Mouse (Mus musculus): ENCODE results near the gene Pla2g5. TPM values are rescaled to one million over a fixed set of nuclear protein-coding genes. Genes with fewer than 3 reads are reported as not detected.
A peak's percentile ranks its signal among the peaks of the same experiment; 100 is the strongest.

Gene Pla2g5
- polyA plus RNA-seq, 2 experiments, result not detected

GRCm38 (mm10) chr4:138753608-138754007 lies 109.7 kb downstream of the Pla2g5 start:
- Histone ChIP-seq H3K9ac (replicated peaks) (no peak overlapping the region), H3K9me3 (ENCODE audit: control insufficient read depth, low read length) (no peaks in the 10 kb centered on the region), H3K4me1 (replicated peaks; ENCODE audit: control insufficient read depth in 2 of 2, insufficient read depth in 2 of 2, low read length in 1 of 2) (no peaks in the 10 kb centered on the region), H3K36me3 (replicated peaks; ENCODE audit: control insufficient read depth, insufficient read depth, low read depth) (no peaks in the 10 kb centered on the region), H3K27me3 (ENCODE audit: control insufficient read depth, insufficient read depth, low read length) (no peaks in the 10 kb centered on the region), H3K4me3 (ENCODE audit: insufficient read depth in 1 of 2, low read depth in 2 of 2, low read length in 2 of 2) (no peak overlapping the region), H3K27ac (no peak overlapping the region), H3K4me2 (ENCODE audit: low read depth) (no peak overlapping the region)
- DNase-seq (ENCODE audit: low read depth in 3 of 3, low spot score in 3 of 3), result no peak
- no peak for TF ChIP-seq CTCF (IDR thresholded peaks at IDR 0.05; ENCODE audit: low read depth)
- no peak for TF ChIP-seq EP300 (IDR thresholded peaks at IDR 0.05; ENCODE audit: low read depth)
- no peak for ATAC-seq (ENCODE audit: insufficient read depth)
- 69% methylated on average over 3 of the region's 3 CpGs for WGBS (ENCODE audit: insufficient replicate concordance)

GRCm38 (mm10) chr4:138752603-138753002 lies 110.7 kb downstream of the Pla2g5 start:
- DNase-seq (ENCODE audit: low read depth in 3 of 3, low spot score in 3 of 3), result no peak
- no peak for ATAC-seq (ENCODE audit: insufficient read depth)
- no peak overlapping the region for H3K4me3 ChIP-seq (ENCODE audit: insufficient read depth in 1 of 2, low read depth in 2 of 2, low read length in 2 of 2)
- no peaks in the 10 kb centered on the region for H3K36me3 ChIP-seq (replicated peaks; ENCODE audit: control insufficient read depth, insufficient read depth, low read depth)
- no peaks in the 10 kb centered on the region for H3K9me3 ChIP-seq (ENCODE audit: control insufficient read depth, low read length)
- no peak overlapping the region for H3K9ac ChIP-seq (replicated peaks)
- H3K27ac ChIP-seq, result no peak overlapping the region
- TF ChIP-seq CTCF (IDR thresholded peaks at IDR 0.05; ENCODE audit: low read depth), result 0 out of 2 replicates have a peak, but pooled peaks have one; percentile 6
- no peak for TF ChIP-seq EP300 (IDR thresholded peaks at IDR 0.05; ENCODE audit: low read depth)
- H3K4me1 ChIP-seq (replicated peaks; ENCODE audit: control insufficient read depth in 2 of 2, insufficient read depth in 2 of 2, low read length in 1 of 2), result no peaks in the 10 kb centered on the region
- 83% methylated on average over 6 of the region's 6 CpGs for WGBS (ENCODE audit: insufficient replicate concordance)
- no peaks in the 10 kb centered on the region for H3K27me3 ChIP-seq (ENCODE audit: control insufficient read depth, insufficient read depth, low read length)
- H3K4me2 ChIP-seq (ENCODE audit: low read depth), result no peak overlapping the region

Other genes with a start within 250 kb of the Pla2g5 start
- not detected in 2 replicates for gene Vwa5b1, start 227.6 kb downstream of the Pla2g5 start, polyA plus RNA-seq (2012; rRNA removed)
- gene Vwa5b1, start 227.6 kb downstream of the Pla2g5 start, polyA plus RNA-seq (2014; fragmentation: Nextera tagmentation; extraction: Ambion mirVana), result not detected in 2 replicates
- gene Pla2g2c, start 138.7 kb downstream of the Pla2g5 start, polyA plus RNA-seq (2012; rRNA removed), result 0.01 TPM in 1 of 2 replicates, not detected in the other
- not detected in 2 replicates for gene Pla2g2c, start 138.7 kb downstream of the Pla2g5 start, polyA plus RNA-seq (2014; fragmentation: Nextera tagmentation; extraction: Ambion mirVana)
- 0.04 and 0.06 TPM in 2 replicates for gene Ubxn10, start 126.3 kb downstream of the Pla2g5 start, polyA plus RNA-seq (2012; rRNA removed)
- 0.09 and 0.11 TPM in 2 replicates for gene Ubxn10, start 126.3 kb downstream of the Pla2g5 start, polyA plus RNA-seq (2014; fragmentation: Nextera tagmentation; extraction: Ambion mirVana)
- 0.02 TPM in 2 replicates for gene Pla2g2f, start 105.9 kb downstream of the Pla2g5 start, polyA plus RNA-seq (2012; rRNA removed)
- not detected in 2 replicates for gene Pla2g2f, start 105.9 kb downstream of the Pla2g5 start, polyA plus RNA-seq (2014; fragmentation: Nextera tagmentation; extraction: Ambion mirVana)
- not detected in 2 replicates for gene Pla2g2d, start 87.7 kb downstream of the Pla2g5 start, polyA plus RNA-seq (2012; rRNA removed)
- not detected in 2 replicates for gene Pla2g2d, start 87.7 kb downstream of the Pla2g5 start, polyA plus RNA-seq (2014; fragmentation: Nextera tagmentation; extraction: Ambion mirVana)
- not detected in 2 replicates for gene Gm13030, start 10.5 kb upstream of the Pla2g5 start, polyA plus RNA-seq (2012; rRNA removed)
- not detected in 2 replicates for gene Gm13030, start 10.5 kb upstream of the Pla2g5 start, polyA plus RNA-seq (2014; fragmentation: Nextera tagmentation; extraction: Ambion mirVana)
- gene Pla2g2e, start 14.5 kb upstream of the Pla2g5 start, polyA plus RNA-seq (2012; rRNA removed), result not detected in 2 replicates
- not detected in 2 replicates for gene Pla2g2e, start 14.5 kb upstream of the Pla2g5 start, polyA plus RNA-seq (2014; fragmentation: Nextera tagmentation; extraction: Ambion mirVana)
- gene Otud3, start 50.5 kb upstream of the Pla2g5 start, polyA plus RNA-seq (2012; rRNA removed), result 1.1 and 1.5 TPM in 2 replicates
- gene Otud3, start 50.5 kb upstream of the Pla2g5 start, polyA plus RNA-seq (2014; fragmentation: Nextera tagmentation; extraction: Ambion mirVana), result 0.75 and 0.94 TPM in 2 replicates
- gene Rnf186, start 103.6 kb upstream of the Pla2g5 start, polyA plus RNA-seq (2012; rRNA removed), result 0.13 and 0.21 TPM in 2 replicates
- 0.18 and 0.25 TPM in 2 replicates for gene Rnf186, start 103.6 kb upstream of the Pla2g5 start, polyA plus RNA-seq (2014; fragmentation: Nextera tagmentation; extraction: Ambion mirVana)
- gene Tmco4, start 109.4 kb upstream of the Pla2g5 start, polyA plus RNA-seq (2012; rRNA removed), result 2.1 TPM in 2 replicates
- gene Tmco4, start 109.4 kb upstream of the Pla2g5 start, polyA plus RNA-seq (2014; fragmentation: Nextera tagmentation; extraction: Ambion mirVana), result 1.2 and 2.7 TPM in 2 replicates
- gene Htr6, start 212.1 kb upstream of the Pla2g5 start, polyA plus RNA-seq (2012; rRNA removed), result not detected in 2 replicates
- not detected in 2 replicates for gene Htr6, start 212.1 kb upstream of the Pla2g5 start, polyA plus RNA-seq (2014; fragmentation: Nextera tagmentation; extraction: Ambion mirVana)
- 0.74 and 0.80 TPM in 2 replicates for gene Nbl1, start 229.5 kb upstream of the Pla2g5 start, polyA plus RNA-seq (2012; rRNA removed)
- 0.63 and 0.91 TPM in 2 replicates for gene Nbl1, start 229.5 kb upstream of the Pla2g5 start, polyA plus RNA-seq (2014; fragmentation: Nextera tagmentation; extraction: Ambion mirVana)

Data from liver, embryonic 14.5 days (tissue).